Mouse (Mus musculus): ENCODE measurements at regions not wholly inside any gene's neighbourhood (a gene's known extent, or its start where the extent isn't known, plus 50 kb on each side); places are given as distances from the start of the nearest gene placed in this dataset. TPM values are rescaled to one million over a fixed set of nuclear protein-coding genes. Genes with fewer than 3 reads are reported as not detected.

DNA sequence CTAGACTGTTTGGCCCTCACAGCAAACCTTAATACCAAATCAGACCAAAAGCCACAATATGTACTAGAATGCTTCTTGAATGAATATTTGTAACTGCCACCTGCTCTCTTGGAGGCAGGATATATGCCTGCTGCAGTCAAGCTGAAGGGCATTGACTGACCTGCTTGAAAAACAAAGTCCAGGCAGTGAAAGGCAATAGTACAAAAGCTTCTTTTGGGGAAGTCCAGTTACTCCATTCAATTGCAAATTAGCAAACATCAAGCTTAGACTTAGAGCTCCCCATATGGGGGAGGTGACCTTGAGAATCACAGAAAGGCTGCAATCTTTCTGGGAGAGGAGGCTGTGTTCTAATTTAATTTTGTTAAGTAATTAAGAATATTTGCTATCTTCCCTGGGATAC is 422.9 kb upstream of the Pabpc4l start:
- no peak overlapping the region for H3K4me2 ChIP-seq
- no peak overlapping the region for H3K9ac ChIP-seq
- H3K4me1 ChIP-seq (replicated peaks), result no peaks in the 10 kb centered on the region
- H3K9me3 ChIP-seq, result no peaks in the 10 kb centered on the region
- H3K36me3 ChIP-seq, result no peaks in the 10 kb centered on the region
- H3K4me3 ChIP-seq, result no peak overlapping the region
- ATAC-seq (ENCODE audit: low FRiP score), result no peak
- no peaks in the 10 kb centered on the region for H3K27me3 ChIP-seq
- no peak overlapping the region for H3K27ac ChIP-seq

DNA sequence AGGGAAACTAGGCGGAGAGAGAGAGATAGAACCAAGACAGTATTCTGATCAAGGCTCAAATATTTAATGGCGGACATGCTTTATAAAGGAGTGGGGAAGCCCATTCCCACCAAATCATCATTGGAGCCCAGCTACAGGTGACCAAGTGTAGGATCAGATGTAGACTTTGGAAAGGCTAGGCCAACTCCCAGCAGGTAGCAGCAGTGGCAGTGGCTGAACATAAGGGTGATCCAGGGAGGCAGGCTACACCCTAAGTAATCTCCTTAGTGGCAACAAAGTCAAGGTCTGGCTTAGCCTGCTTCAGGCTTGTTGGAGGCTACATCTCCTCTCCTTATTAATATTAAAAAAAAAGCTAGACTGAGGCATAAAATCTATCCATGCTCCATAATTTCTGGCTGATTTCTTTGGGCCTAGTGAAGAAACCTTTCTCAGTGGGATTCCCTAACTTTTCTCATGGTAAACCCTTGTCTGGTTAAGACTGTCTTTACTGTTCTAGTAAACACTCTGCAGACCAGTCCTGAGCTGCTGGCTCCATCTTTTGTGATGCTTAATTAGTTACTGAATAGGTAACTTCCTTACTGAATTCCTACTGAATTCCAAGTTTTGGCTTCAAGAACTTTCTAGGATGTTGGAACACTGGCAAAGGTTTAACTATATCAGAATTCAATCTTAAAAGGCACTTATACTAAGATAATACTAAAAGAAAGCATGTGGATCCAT is 421.7 kb upstream of the Pabpc4l start:
- Histone ChIP-seq H3K9me3 (no peaks in the 10 kb centered on the region), H3K4me3 (no peak overlapping the region), H3K27me3 (no peaks in the 10 kb centered on the region), H3K36me3 (no peaks in the 10 kb centered on the region), H3K9ac (no peak overlapping the region), H3K27ac (no peak overlapping the region), H3K4me2 (no peak overlapping the region), H3K4me1 (replicated peaks) (no peaks in the 10 kb centered on the region)
- ATAC-seq (ENCODE audit: low FRiP score), result no peak
- 98% methylated on average over 2 of the region's 2 CpGs for WGBS

GRCm38 (mm10) chr3:46848400-46848983 is 400.5 kb upstream of the Pabpc4l start:
- no peak overlapping the region for H3K4me2 ChIP-seq
- H3K36me3 ChIP-seq, result no peaks in the 10 kb centered on the region
- 55% methylated on average over 7 of the region's 7 CpGs for WGBS
- H3K4me1 ChIP-seq (replicated peaks), result no peaks in the 10 kb centered on the region
- H3K27me3 ChIP-seq, result no peaks in the 10 kb centered on the region
- no peak overlapping the region for H3K4me3 ChIP-seq
- no peak overlapping the region for H3K9ac ChIP-seq
- ATAC-seq (ENCODE audit: low FRiP score), result no peak
- H3K27ac ChIP-seq, result no peak overlapping the region
- no peaks in the 10 kb centered on the region for H3K9me3 ChIP-seq

GRCm38 (mm10) chr3:46828676-46829075 is 380.7 kb upstream of the Pabpc4l start:
- Histone ChIP-seq H3K36me3 (no peaks in the 10 kb centered on the region), H3K9me3 (no peaks in the 10 kb centered on the region), H3K27ac (no peak overlapping the region), H3K9ac (no peak overlapping the region), H3K4me2 (no peak overlapping the region), H3K27me3 (no peaks in the 10 kb centered on the region), H3K4me1 (replicated peaks) (no peaks in the 10 kb centered on the region), H3K4me3 (no peak overlapping the region)
- ATAC-seq (ENCODE audit: low FRiP score), result no peak
- WGBS, result 82% methylated on average over 3 of the region's 3 CpGs

Small RNA genes in the stretch of these regions (microRNA-seq; reads per million reads assigned to microRNA genes)
- not detected for gene Mir6379

Measured in hindbrain, embryonic 13.5 days (tissue).